Mouse (Mus musculus) neural tube, embryonic 12.5 days (tissue): Measurements from ENCODE around the gene Cldn9. TPM values are rescaled to one million over a fixed set of nuclear protein-coding genes. Genes with fewer than 3 reads are reported as not detected.

Experiments
- ATAC-seq: fragments of 200-750 bp; cut with Nextera tagmentation; 2 replicates; pipeline ENCODE4 v1.8.0; 2017; ENCODE audit warnings: low read depth, mild to moderate bottlenecking, moderate TSS enrichment, moderate library complexity; ENCODE audit not compliant: low FRiP score
- H3K27ac ChIP-seq: fragments of 300-500 bp; sonication (generic); 2 replicates; pipeline ENCODE4 v1.5.1; 2016
- H3K27me3 ChIP-seq: fragments of 300-500 bp; sonication (generic); replicated peaks from 2 replicates; pipeline ENCODE4 v1.6.1; 2016; ENCODE audit warnings: mild to moderate bottlenecking
- H3K36me3 ChIP-seq: fragments of 300-500 bp; sonication (generic); 2 replicates; pipeline ENCODE4 v1.6.1; 2016; ENCODE audit warnings: mild to moderate bottlenecking
- H3K4me1 ChIP-seq: fragments of 300-500 bp; sonication (generic); 2 replicates; pipeline ENCODE4 v1.6.1; 2016
- H3K4me2 ChIP-seq: fragments of 300-500 bp; sonication (generic); replicated peaks from 2 replicates; pipeline ENCODE4 v1.6.1; 2016; ENCODE audit warnings: mild to moderate bottlenecking
- H3K4me3 ChIP-seq: fragments of 300-500 bp; sonication (generic); 2 replicates; pipeline ENCODE4 v1.5.1; 2016
- H3K9ac ChIP-seq: fragments of 300-500 bp; sonication (generic); 2 replicates; pipeline ENCODE4 v1.6.1; 2016; ENCODE audit warnings: mild to moderate bottlenecking
- H3K9me3 ChIP-seq: fragments of 300-500 bp; sonication (generic); 2 replicates; pipeline ENCODE4 v1.6.1; 2016; ENCODE audit warnings: mild to moderate bottlenecking
- WGBS: fragments of 180-500 bp; shearing (Covaris S2); methylation state at CpG from one replicate; pipeline ENCODE4 v1.1.7; 2016; 5-methylcytosine and 5-hydroxymethylcytosine counted together
- polyA plus RNA-seq: library from polyadenylated mRNA; unstranded; fragments of >200 nt; fragmentation: Nextera tagmentation; extraction: Ambion mirVana; gene quantifications from 2 replicates; pipeline ENCODE4 v1.2.1, GENCODE M21; 2016

Gene Cldn9
- polyA plus RNA-seq, 1 experiment from 2014 or later: 0.74 TPM

DNA sequence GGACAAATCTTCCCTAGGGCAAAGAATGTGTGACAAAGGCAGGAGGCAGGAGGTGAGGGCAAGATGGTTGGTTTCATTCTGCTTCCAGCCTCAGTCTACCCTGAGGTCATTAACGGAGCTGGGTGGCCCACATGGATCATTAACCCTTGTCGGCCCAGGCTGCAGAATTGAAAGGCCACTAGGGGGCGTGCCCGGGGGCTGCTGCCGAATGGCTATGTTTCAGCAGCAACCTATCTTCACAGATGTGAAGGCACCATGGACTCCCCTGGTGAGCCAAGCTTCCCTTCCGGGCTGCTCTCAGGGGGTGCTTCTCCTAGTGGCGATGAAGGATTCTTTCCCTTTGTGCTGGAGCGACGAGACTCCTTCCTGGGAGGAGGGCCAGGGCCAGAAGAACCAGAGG lies 22.3 kb downstream of the Cldn9 start:
- Histone ChIP-seq H3K9ac (no peak overlapping the region), H3K27ac (no peak overlapping the region), H3K9me3 (no peaks in the 10 kb centered on the region), H3K27me3 (peaks cover 38% of the 10 kb centered on the region), H3K4me3 (no peak overlapping the region), H3K4me2 (no peak overlapping the region), H3K36me3 (peaks cover 3% of the 10 kb centered on the region; the same call in 1 of the 2 replicates), H3K4me1 (no peaks in the 10 kb centered on the region)
- 2% methylated on average over 9 of the region's 9 CpGs for WGBS
- ATAC-seq: no peak

DNA sequence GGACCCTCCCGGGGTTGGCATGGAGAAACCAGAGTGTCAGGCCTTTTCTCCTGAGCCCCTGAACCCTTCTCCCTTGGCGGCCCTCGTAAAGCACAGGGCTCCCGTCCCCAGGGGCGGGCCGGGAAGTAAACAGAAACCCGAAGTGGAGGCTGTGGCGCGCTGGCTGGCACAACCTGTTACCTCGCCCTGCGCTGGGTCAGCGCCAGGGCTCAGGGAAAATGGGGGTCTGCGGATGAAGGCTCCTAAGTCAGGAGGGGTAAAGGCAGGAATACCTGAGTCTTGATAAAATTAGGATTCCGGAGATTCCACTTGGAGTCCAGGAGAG lies 23.0 kb downstream of the Cldn9 start:
- WGBS: 3% methylated on average over 14 of the region's 14 CpGs
- Histone ChIP-seq H3K4me3 (no peak overlapping the region), H3K9me3 (no peaks in the 10 kb centered on the region), H3K9ac (no peak overlapping the region), H3K4me1 (no peaks in the 10 kb centered on the region), H3K27me3 (peaks cover 41% of the 10 kb centered on the region), H3K4me2 (no peak overlapping the region), H3K36me3 (no peaks in the 10 kb centered on the region), H3K27ac (no peak overlapping the region)
- ATAC-seq: no peak

DNA sequence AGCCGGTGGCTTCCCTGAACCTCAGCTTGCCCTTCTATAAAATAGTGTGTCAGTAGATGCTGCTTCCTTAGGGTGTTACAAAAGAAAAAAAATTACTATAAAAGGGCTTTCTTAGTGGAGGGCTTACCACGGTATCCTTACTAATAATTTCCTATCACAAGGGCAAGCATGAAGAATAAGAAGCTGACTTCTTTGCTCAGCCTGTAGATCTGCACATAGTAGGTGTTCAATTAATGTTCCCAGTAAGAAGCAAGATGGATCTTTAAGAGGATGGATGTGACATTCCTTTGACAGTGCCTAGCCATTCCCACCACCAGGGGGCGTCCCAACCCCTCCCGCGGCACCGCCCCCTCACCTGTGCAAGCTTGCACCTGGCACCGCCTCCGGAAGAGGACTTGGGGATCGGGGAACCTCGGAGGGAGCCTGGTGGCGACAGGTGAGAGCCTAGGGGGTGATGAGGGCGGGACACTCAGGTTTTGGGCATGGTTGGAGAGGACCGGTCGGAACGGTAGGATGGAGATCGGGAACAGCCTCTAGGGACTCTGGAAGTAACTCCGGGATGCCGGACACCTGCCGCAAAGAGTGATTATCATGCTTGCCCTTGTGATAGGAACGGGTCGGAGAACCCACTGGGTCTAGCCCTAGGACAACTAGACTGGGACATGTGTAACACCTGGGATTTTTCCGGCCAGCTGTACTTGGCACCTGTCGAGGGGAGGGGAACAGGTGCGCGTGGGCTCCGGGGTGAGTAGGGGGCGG lies 23.5 kb downstream of the Cldn9 start, which contains the start of gene Bicdl2:
Bicdl2 (plus strand) TSS at position 390 of the 759 bp plus-strand sequence.
- H3K27ac ChIP-seq: no peak within 1 kb of the TSS
- H3K9ac ChIP-seq: no peak within 1 kb of the TSS
- ATAC-seq: no peak
- no peak within 1 kb of the TSS; the same call in 1 of the 2 replicates for H3K4me2 ChIP-seq
- no peaks in the 10 kb centered on the region for H3K4me1 ChIP-seq
- H3K27me3 ChIP-seq: peaks cover 41% of the 10 kb centered on the region
- H3K9me3 ChIP-seq: no peaks in the 10 kb centered on the region
- no peak within 1 kb of the TSS for H3K4me3 ChIP-seq
- no peaks in the 10 kb centered on the region for H3K36me3 ChIP-seq
- 5% methylated on average over 27 of the region's 27 CpGs for WGBS

DNA sequence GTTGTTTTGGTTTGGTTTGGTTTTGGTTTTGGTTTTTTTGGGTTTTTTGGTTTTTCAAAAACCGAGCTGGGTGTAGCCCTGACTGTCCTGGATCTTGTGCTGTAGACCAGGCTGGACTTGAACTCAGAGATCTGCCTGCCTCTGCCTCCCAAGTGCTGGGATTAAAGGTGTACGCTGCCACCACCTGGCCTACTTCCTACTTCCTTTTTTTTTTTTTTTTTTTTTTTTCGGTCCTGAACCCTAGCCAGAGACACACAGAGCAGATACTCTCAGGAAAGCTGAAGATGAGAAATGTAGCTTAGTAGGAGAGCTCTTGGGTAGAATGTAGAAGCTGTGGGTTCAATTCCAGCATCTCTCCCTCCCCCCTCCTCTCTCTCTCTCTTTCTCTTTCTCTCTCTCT lies 25.4 kb downstream of the Cldn9 start:
- H3K27ac ChIP-seq: no peak overlapping the region
- H3K4me1 ChIP-seq: no peaks in the 10 kb centered on the region
- no peak overlapping the region for H3K4me3 ChIP-seq
- H3K4me2 ChIP-seq: no peak overlapping the region
- peaks cover 41% of the 10 kb centered on the region for H3K27me3 ChIP-seq
- WGBS: 81% methylated on average over 3 of the region's 3 CpGs
- H3K9ac ChIP-seq: no peak overlapping the region
- ATAC-seq: no peak
- H3K36me3 ChIP-seq: no peaks in the 10 kb centered on the region
- H3K9me3 ChIP-seq: no peaks in the 10 kb centered on the region

DNA sequence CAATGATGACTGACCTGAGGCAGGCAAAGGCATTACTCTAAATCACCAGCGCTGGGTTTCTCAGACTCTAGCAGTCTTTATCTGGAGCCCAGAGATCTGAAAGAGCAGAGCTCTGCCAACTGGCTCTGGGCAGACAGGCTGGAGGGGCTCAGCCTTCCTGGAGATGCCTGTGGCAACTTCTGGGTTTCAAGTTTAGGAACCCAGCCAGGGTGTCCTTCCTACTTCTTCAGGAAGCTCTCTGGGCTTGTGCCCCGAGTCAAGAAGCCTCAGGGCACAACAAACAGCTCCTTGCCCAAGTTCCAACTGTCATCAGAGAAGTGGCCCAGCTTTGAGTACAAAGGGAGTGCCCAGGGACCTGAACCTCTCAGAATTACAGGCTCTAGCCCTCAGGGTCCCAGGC lies 29.4 kb downstream of the Cldn9 start:
- H3K9ac ChIP-seq: no peak overlapping the region
- WGBS: 73% methylated on average over 2 of the region's 2 CpGs
- no peak for ATAC-seq
- H3K36me3 ChIP-seq: no peaks in the 10 kb centered on the region
- no peaks in the 10 kb centered on the region for H3K9me3 ChIP-seq
- no peaks in the 10 kb centered on the region for H3K4me1 ChIP-seq
- H3K4me2 ChIP-seq: no peak overlapping the region
- H3K27me3 ChIP-seq: 0 out of 2 replicates have a peak, but pooled peaks cover 8% of the 10 kb centered on the region
- no peak overlapping the region for H3K27ac ChIP-seq
- no peak overlapping the region for H3K4me3 ChIP-seq

DNA sequence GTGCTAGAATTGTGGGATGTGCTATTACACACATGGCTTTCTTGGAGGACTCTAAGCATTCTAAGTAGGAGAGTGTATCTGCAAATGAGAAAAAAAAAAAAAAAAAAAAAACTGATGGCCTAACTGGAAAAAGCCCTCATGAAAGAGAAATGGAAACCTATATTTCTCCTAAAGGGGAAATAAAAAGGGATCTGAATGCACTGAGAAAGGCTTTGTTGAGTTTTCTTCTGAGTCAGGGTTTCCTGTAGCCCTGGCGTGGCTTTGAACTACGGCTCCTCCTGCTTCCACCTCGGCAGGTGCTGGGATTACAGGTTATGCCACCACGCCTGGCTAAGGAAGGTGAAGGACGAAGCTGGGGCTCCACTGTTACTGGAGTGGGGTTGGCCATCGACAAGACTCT lies 29.8 kb downstream of the Cldn9 start:
- Histone ChIP-seq H3K27ac (no peak overlapping the region), H3K4me3 (no peak overlapping the region), H3K4me1 (no peaks in the 10 kb centered on the region), H3K36me3 (no peaks in the 10 kb centered on the region), H3K4me2 (no peak overlapping the region), H3K27me3 (0 out of 2 replicates have a peak, but pooled peaks cover 5% of the 10 kb centered on the region), H3K9ac (no peak overlapping the region), H3K9me3 (no peaks in the 10 kb centered on the region)
- no peak for ATAC-seq
- WGBS: 62% methylated on average over 6 of the region's 6 CpGs

DNA sequence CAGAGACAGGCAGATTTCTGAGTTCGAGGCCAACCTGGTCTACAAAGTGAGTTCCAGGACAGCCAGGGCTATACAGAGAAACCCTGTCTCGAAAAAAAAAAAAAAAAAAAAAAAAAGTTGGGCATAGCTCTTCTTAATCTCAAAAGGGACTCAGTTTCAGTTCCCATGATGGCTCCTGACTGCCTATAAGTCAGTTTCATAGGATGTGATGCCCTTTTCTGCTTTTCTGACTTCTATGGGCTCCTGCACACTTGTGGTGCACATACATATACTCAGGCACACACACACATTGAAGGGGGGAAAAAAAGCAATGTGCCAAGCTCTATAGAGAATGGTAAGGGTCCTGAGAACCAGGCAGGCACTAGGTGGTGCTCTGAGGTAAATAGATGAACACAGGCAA lies 30.5 kb downstream of the Cldn9 start:
- WGBS: 60% methylated on average over 2 of the region's 2 CpGs

DNA sequence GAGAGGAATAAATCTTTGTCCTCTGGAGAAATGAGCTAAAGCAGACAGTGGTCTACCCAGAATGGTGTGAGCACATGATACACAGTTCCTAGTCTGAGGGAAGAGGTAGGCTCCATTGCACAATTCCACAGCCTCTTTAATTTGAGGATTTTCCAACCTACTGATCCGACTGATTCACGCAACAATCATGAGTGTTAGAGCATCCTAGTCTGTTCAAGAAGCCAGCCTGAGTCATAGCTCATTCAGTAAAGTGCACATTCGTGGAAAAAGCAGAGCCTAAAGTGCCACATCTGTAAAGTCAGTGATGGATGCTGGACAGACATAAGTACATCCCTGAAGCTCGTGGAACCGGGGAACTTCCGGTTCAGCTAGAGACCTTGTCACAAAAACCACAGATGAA lies 32.5 kb downstream of the Cldn9 start:
- Histone ChIP-seq H3K27ac (no peak overlapping the region), H3K9ac (no peak overlapping the region), H3K4me3 (no peak overlapping the region), H3K27me3 (0 out of 2 replicates have a peak, but pooled peaks cover 7% of the 10 kb centered on the region), H3K4me1 (no peaks in the 10 kb centered on the region), H3K9me3 (no peaks in the 10 kb centered on the region), H3K36me3 (no peaks in the 10 kb centered on the region), H3K4me2 (no peak overlapping the region)
- WGBS: 89% methylated on average over 6 of the region's 6 CpGs
- ATAC-seq: no peak

More for the DNA sequence above, 30.5 kb downstream of the Cldn9 start:
- H3K27ac ChIP-seq: no peak overlapping the region
- no peak overlapping the region for H3K9ac ChIP-seq
- H3K9me3 ChIP-seq: no peaks in the 10 kb centered on the region
- 0 out of 2 replicates have a peak, but pooled peaks cover 4% of the 10 kb centered on the region for H3K27me3 ChIP-seq
- H3K4me1 ChIP-seq: no peaks in the 10 kb centered on the region
- no peak for ATAC-seq
- no peak overlapping the region for H3K4me2 ChIP-seq
- H3K4me3 ChIP-seq: no peak overlapping the region
- H3K36me3 ChIP-seq: no peaks in the 10 kb centered on the region

DNA sequence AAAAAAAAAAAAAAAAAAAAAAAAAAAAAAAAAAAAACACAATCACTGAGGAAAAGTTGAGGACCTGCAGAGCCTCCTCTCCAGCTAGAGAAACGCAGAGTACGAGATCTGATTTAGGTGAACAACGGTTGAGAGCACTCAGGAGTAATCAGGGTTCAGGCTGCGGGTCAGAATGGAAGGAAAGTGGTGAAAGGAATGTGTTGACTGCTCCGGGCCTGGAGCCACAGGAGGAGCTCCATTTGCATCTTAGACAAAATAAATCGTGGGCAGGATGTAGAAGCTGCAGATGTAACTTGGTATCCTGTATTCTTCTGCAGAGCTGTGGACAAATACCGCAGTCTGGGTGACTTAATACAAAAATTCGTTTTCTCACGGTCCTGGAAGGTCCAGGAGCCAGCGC lies 37.9 kb downstream of the Cldn9 start:
- Histone ChIP-seq H3K27me3 (peaks cover 33% of the 10 kb centered on the region), H3K9me3 (no peaks in the 10 kb centered on the region), H3K27ac (no peak overlapping the region), H3K4me2 (no peak overlapping the region), H3K36me3 (no peaks in the 10 kb centered on the region), H3K4me3 (no peak overlapping the region), H3K9ac (no peak overlapping the region), H3K4me1 (peaks cover 9% of the 10 kb centered on the region; the same call in 1 of the 2 replicates)
- ATAC-seq: no peak
- 33% methylated on average over 10 of the region's 10 CpGs for WGBS

DNA sequence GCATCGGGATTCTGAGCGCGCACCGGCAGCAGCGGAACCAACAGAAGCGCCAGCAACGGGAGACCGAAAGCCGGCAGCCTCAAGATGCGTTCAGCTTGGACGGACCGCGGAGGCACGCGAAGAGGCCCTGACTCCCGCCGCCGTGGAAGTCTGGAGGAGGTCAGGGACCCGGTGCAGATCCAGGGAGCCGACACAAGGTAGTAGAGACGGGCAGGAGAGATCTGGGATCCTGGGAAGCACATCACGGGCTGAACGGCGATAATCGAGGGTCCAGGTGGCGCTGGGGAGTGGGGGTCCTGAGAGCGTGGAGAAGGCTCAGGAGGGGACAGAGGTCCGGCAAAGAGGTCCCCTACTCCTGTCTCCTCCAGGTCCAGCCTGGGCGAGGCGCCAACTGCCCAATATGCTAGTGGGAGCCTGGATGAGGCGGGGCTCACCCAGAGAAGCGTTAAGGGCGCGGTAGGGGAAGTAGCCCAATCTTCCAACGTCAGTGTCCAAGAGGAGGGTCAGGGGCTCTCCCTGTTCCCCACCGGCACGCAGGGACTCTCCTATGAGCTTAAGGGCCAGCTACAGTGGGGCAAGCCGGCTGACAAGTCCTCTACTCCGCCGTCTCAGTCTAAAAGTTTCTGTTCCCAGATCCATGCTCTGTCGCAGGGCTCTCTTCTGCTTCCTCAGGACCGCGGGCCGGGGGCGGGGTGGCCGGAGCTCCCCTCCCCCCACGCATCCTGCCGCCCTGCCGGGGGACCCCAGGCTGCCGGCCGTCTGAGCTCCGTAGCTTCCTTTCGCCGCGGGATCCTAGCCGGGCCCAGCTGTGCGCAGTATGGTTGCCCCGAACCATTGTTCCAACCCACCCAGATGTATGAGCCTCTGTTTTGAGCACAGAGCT lies 39.0 kb downstream of the Cldn9 start, which contains the start of gene Mmp25:
Mmp25 (minus strand) TSS at position 665 of the 883 bp plus-strand sequence.
- H3K4me3 ChIP-seq: peak within 1 kb of the TSS; percentile 39
- H3K9ac ChIP-seq: peak within 1 kb of the TSS; percentile 44; the same call in 1 of the 2 replicates
- peak; percentile 57; the same call in 1 of the 2 replicates for ATAC-seq
- H3K36me3 ChIP-seq: no peaks in the 10 kb centered on the region
- H3K27me3 ChIP-seq: peaks cover 33% of the 10 kb centered on the region
- H3K4me1 ChIP-seq: peaks cover 9% of the 10 kb centered on the region; the same call in 1 of the 2 replicates
- WGBS: under 1% methylated on average over 58 of the region's 58 CpGs
- no peaks in the 10 kb centered on the region for H3K9me3 ChIP-seq
- H3K4me2 ChIP-seq: peak within 1 kb of the TSS; percentile 77
- H3K27ac ChIP-seq: no peak within 1 kb of the TSS
